In the genomic region with DNA sequence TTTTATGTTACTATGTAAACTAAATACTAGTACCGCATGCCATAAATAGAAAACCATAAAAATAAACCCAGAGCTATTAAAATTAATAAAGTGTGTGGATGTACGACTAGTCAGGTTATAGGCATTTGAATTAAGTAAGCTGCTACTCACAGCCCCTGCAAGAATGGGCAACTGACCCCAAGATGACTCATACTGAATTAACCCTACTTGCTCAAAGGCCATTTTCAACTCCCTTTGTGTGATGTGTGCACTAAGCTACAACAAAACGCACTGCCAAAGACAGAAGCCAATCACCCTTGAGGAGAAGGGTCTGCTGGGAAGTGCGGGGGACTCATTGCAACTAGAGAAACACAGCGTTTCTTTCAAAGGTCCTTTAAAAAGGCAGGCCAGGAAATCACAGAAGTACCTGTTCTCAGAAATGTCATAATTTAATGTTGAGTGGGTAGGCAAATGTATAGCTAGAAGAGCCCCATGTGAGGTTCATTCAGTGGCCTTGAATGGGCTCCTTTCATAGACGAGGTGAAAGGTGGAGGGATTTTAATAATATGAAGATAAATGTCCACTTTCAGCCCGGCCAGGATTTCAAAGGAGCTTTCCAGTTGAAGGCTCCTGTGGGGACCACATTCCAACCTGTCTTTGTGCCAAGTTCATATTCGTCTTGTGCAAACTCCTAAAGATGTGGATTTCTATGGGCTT, we compare ENCODE assay signal across 12 mouse cellular contexts.
"Had no signal": no experiment of that assay in that cellular context is flagged by ENCODE, and none has a peak within 500 bp of the region (broad histone marks: within the 10 kb centered on the region; RNA-seq: fewer than 3 reads in every experiment).

No protein-coding gene starts in this region.

- H3K4me1 ChIP-seq: kidney, embryonic 15.5 days; liver, embryonic 13.5 days had no signal

- H3K9ac ChIP-seq: kidney, embryonic 15.5 days; liver, embryonic 13.5 days; liver, postnatal 0 days; midbrain, embryonic 13.5 days had no signal

- DNase-seq: kidney, adult 2 months; kidney, postnatal 14 days; liver; liver, embryonic 13.5 days; liver, postnatal 0 days; lung, postnatal 36 days; right cerebral cortex, postnatal 25 days; thymus, postnatal 4 days had no signal

- ATAC-seq: liver, postnatal 0 days; midbrain, embryonic 13.5 days had no signal

- H3K9me3 ChIP-seq: kidney, embryonic 15.5 days; liver, embryonic 13.5 days; midbrain, embryonic 13.5 days had no signal

- H3K27ac ChIP-seq: kidney, embryonic 15.5 days; left cerebral cortex, adult 2 months; liver, embryonic 13.5 days; midbrain, embryonic 13.5 days; stomach, postnatal 0 days had no signal

- H3K36me3 ChIP-seq: liver, embryonic 13.5 days had no signal

- H3K4me3 ChIP-seq: kidney, embryonic 15.5 days; left cerebral cortex, adult 2 months; liver, embryonic 13.5 days; midbrain, embryonic 13.5 days had no signal

- H3K4me2 ChIP-seq: kidney, embryonic 15.5 days; liver, embryonic 13.5 days; midbrain, embryonic 13.5 days had no signal

- H3K27me3 ChIP-seq: kidney, embryonic 15.5 days; liver, embryonic 13.5 days; midbrain, embryonic 13.5 days had no signal
